20 mouse cellular contexts compared by ENCODE assay signal in the genomic region with DNA sequence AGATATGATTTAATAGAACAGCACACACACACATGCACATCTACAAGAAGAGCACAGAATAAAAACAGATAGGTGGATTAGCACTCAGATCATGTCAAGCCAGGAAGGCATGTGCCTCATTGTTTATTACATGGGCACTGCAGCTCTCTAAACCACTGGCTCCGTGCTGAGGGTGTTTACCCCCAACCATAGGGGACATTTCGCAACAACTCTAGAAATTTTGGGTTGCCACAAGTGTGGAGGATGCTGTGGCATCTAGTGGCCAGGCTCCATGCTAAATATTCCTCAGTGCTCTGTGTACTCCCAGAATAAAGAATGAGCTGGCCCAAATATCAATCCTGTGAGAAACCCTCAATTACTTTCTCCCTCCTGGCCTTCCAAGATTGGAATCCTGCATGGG.
"Had no signal": no experiment of that assay in that cellular context is flagged by ENCODE, and none has a peak within 500 bp of the region (broad histone marks: within the 10 kb centered on the region; RNA-seq: fewer than 3 reads in every experiment).

No protein-coding gene starts in this region.

- DNase-seq: liver, postnatal 0 days; lung, adult 2 months; lung, postnatal 14 days; lung, postnatal 36 days; midbrain, embryonic 14.5 days; retina, postnatal 1 day; right cerebral cortex, adult 18-20 months; right cerebral cortex, postnatal 25 days; right cerebral cortex, postnatal 4 days; spleen, adult 18-20 months; thymus, adult 18-20 months; thymus, postnatal 14 days; thymus, postnatal 36 days had no signal

- H3K27ac ChIP-seq: lung, embryonic 15.5 days; macrophage; neural tube, embryonic 13.5 days; neural tube, embryonic 15.5 days had no signal

- H3K27me3 ChIP-seq: lung, embryonic 15.5 days; megakaryocyte, embryonic 14.5 days; neural tube, embryonic 15.5 days had no signal

- ATAC-seq: liver, postnatal 0 days; lung, postnatal 0 days had no signal

- H3K9ac ChIP-seq: liver, postnatal 0 days; lung, embryonic 15.5 days; neural tube, embryonic 13.5 days; neural tube, embryonic 15.5 days had no signal

- H3K9me3 ChIP-seq: lung, embryonic 15.5 days; neural tube, embryonic 13.5 days; neural tube, embryonic 15.5 days had no signal

- H3K36me3 ChIP-seq: lung, embryonic 15.5 days; neural tube, embryonic 13.5 days; neural tube, embryonic 15.5 days had no signal

- H3K4me2 ChIP-seq: lung, embryonic 15.5 days; midbrain, embryonic 11.5 days; neural tube, embryonic 13.5 days; neural tube, embryonic 15.5 days had no signal

- H3K4me1 ChIP-seq: megakaryocyte, embryonic 14.5 days had no signal

- H3K4me3 ChIP-seq: lung, embryonic 15.5 days; megakaryocyte, embryonic 14.5 days; neural tube, embryonic 13.5 days; neural tube, embryonic 15.5 days had no signal
